Mouse (Mus musculus) cerebellum, adult 9-10 months (tissue): ENCODE data around the gene Rhebl1.

Source experiments
- DNase-seq: peaks from one replicate; pipeline ENCODE4 v3.0.0; 2022

Gene Rhebl1

DNA sequence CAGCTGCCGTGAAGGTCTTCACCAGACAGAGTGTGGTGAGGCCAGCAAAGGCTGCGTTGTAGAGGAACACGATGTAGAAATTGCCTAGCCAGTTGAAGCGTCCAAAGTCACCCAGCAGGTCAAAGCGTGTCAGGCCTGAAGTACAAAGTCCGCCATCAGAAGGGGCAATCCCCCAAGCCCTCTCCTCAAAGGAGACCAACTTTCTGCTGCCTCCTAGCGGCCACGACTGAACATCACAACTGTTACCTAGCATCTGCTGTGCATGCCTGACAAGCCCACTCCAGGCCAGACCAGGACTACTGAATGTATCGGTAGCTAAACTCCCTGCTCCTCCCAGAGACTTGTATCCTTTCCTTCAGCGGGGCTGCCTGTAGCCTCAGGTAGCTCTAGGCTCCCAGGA, 10.4 kb upstream of the Rhebl1 start:
- DNase-seq: no peak

DNA sequence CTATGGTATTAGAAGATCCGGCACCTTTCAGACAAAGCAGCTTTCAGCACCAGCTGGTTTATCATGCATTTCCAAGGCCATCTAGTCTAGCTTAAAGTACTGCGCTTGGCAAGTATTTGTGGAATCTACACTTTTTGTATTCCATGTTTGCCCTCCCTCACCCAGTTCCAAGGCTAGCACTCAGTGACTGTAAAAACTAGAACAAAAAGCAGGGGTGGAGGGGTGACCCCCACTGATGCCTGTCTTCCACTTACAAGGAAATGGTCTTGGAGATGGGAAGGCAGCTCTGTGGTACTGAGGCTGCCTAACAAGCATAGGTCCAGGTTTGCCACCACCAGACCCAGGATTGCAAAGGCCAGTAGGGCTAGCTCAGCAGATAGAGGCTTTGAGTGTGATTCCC, 8.3 kb upstream of the Rhebl1 start:
- DNase-seq: no peak

GRCm38 (mm10) chr15:98901530-98901929, 7.2 kb upstream of the Rhebl1 start:
- DNase-seq: no peak

GRCm38 (mm10) chr15:98897928-98898800, 3.8 kb upstream of the Rhebl1 start, which contains the start of gene Dhh:
Gene Dhh (minus strand): TSS chr15:98898540.
- no peak for DNase-seq

GRCm38 (mm10) chr15:98897495-98897894, 3.2 kb upstream of the Rhebl1 start:
- no peak for DNase-seq

GRCm38 (mm10) chr15:98895635-98896589, 1.6 kb upstream of the Rhebl1 start:
- no peak for DNase-seq

DNA sequence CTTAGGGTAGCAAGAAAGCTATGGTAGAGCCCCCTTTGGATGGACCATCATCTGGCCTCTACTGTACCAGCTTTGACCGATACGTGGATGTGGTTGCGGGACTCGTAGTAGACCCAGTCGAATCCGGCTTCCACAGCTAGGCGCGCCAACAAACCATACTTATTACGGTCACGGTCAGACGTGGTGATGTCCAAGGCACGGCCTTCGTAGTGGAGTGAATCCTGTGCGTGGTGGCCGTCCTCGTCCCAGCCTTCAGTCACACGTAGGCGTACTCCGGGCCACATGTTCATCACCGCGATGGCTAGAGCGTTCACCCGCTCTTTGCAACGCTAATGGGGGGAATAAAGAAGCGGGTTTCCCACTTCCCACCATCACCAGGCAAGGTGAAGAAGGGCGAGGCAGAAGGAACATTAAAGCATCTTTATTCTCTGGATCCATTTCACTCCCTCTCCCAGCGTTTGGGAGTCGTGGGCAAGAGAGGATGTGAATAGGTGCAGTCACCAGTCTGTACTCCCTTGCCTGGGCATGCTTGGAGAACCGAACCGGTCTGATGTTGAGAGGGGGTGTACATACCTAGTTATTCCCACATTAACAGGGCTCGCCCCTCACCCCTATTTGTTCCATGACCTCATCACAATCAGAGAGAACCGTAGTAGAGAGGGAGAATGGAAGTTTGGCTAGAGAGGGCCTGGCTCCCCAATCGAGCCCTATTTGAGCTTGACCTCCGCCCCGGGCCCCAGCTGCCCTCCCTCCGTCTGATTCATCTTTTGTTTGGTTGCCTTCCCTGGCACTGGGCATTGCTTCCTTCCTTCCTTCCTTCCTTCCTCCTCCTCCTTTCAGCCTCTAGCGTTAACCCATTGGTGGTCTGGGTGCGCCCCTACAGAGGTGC, 650 bp upstream of the Rhebl1 start:
- no peak for DNase-seq

GRCm38 (mm10) chr15:98893036-98893435, 1.3 kb downstream of the Rhebl1 start:
- no peak for DNase-seq

DNA sequence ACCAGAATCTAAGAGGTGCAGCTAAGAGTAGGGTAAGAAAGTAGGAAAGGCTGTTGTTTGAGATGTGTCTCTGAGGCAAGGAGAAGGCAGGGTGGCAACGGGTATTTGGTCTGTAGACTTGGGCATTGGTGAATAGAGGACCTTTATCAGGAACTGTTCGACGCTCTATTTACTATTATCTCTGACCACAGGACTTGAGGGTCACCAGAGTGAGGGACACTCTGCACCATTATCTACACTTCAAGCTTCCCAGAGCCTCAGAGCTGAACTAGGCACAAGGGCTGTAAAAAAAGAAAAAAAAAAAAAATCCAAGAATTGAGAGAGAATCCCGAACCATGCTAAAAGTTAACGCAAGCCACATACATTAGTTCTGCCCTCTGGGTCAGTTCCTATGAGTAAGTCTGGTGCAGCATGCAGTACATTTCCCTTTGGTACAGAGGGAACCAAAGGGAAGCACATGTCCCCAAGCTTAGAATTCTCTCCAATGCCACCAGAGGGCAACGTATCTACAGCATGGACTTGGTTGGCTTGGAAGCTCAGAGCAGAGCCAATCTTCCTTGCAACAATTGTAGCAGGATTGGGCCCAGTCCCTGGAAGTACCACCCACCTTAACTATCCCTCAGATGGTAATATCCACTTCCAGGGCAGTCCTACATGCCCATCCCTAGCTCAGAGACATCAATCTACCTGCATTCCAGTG, 2.3 kb downstream of the Rhebl1 start:
- peak; percentile 86 for DNase-seq

DNA sequence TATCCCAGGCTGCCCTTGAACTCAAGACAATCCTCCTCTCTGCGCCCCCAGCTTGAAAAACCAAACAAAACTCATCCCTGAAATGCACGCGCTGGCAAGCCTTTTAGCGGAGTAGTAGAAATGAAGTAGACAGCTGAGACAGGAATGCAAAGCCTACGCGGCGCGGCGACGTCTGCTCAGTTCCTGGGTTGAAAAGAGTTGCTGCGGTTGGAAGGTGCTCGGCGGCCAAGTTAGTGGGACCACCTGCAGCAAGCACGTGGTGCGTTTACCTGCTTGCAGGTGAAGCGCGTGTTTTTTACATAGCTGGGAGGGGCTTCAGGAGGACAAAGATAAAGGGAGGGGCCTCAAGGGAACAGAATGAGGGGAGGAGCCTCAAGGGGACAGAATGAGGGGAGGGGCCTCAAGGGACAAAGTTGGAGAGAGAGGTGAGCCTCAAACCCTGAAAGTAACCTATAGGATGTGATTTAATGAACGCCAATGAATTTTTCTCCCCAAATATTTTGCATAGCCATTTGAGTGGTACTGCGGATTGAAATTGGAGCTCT, 3.1 kb downstream of the Rhebl1 start:
- DNase-seq: no peak

DNA sequence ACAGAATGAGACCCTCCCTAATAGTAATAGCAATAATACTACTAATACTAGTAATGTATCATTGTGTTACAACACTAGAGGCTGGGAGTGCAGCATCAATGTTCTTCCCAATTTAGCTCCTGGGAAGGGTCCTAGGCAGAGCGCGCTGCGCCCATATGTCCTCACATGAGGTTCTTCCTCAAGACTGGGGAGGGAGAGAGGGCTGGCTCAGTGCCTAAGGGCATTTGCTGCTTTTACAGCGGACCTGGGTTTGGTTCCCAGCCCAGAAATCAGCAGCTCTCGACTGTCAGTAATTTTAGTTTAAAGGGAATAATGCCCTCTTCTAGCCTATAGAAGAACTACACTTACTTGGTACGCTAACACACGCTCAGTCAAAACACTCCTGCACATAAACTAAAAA, 6.8 kb downstream of the Rhebl1 start:
- no peak for DNase-seq

DNA sequence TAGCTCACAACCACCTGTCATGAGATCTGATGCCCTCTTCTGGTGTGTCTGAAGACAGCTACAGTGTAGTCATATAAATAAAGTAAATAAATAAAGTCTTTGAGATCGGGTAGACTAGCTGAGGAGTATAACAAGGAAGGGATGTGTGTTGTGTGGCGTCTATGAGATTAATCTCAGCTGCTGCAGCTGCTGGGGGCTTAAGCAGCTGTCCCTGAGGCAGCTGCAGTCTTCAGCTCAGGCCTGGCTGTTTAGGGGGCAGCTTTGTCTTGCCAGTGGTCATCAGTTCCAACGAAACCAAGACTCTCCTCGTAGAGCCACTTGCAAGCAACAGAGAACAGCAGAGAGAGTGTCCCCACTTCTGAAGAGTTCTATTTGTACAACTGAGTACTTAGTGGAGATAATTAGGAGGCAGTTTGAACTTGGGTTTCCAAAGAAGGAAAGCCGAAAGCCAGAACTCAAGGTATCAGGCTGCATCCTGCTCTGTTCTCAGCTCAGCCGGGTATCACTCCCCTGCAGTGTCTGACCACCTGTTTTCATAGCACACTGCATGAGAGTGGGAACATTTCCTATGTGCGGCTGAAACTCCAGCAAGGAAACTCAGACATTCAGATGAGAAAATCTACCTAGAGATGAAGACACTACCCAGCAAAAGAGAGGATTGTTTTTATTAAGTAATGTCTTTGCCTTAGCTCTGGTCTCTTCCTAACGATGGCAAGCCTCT, 7.5 kb downstream of the Rhebl1 start:
- no peak for DNase-seq

- DNase-seq: no peak
These were observed 10.2 kb downstream of the Rhebl1 start for GRCm38 (mm10) chr15:98884106-98884505.

DNA sequence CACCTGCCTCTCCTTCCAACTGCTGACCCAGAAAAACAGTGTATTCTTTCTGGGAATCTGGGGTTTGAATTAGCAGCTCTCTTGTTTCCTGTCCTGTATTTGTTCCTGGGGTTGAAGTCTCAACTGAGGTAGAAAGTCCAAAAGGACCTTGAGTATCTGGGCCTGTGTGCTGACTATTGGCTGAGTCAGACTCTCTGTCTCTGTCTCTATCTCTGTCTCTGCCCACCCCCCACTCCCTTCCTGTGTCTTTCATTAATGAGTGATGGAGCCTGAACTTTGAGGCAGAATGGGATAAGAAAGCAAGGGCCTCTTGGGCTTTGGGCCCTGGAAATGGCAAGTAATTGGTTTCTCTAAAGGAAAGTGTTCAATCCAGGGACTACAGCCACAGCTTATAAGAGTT, 10.7 kb downstream of the Rhebl1 start:
- no peak for DNase-seq

GRCm38 (mm10) chr15:98881656-98882008, 12.7 kb downstream of the Rhebl1 start:
- DNase-seq: no peak

DNA sequence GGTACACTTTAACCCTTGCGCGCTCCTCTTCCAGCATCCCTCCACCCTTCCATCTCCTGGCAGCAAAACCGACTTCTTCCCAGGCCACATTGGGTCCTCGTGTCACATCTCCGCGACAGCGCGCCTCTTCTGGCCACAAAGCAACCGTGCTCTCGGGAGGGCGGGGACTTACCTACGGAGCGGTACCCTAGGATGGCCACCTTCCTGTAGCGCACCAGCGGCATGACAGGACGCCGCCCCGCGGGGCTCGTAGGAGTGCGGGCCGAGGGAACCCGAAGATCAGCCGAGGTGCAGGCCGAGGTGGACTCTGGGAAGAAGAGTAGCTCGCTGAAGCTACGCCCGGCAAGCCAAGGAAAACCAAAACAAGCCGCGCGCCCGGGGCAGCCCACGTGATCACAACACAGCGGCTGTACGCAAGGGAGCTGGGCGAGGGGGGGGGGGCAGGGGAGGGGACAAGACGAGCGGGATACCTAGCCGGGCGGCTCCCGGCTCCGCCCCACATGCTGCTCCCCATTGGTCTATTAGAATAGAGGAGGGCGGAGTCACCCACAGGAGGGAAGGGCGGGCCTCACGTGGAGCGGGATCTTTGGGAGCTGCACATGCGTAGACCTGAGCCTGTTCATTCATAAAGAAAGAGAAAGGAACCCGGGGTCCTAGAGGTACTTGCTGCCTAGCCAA, 13.2 kb downstream of the Rhebl1 start:
- peak; percentile 98 for DNase-seq

DNA sequence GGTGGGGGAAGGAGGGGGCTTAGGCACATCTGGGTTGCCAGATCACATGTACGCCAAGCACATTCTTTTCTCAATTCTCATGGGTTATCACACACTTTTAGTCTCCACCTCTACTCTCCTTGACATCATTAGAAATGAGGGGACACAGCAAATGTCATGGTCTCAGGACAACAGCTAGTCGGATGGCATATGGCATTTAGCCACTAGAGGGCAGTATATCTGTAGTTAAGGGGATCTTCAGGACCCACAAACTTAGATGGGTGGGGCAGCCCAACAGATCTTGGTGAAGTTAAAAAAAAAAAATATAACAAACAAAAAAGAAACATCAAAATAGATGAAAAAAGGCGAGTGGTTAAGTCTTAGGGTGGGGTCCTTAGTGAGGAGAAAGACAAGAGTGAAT, 17.0 kb downstream of the Rhebl1 start:
- DNase-seq: peak; percentile 88

GRCm38 (mm10) chr15:98871916-98872888, 22.1 kb downstream of the Rhebl1 start:
- peak; percentile 95 for DNase-seq
